Mouse (Mus musculus) adrenal gland, postnatal 36 days (tissue): ENCODE data around the gene Fkbp14. TPM values are rescaled to one million over a fixed set of nuclear protein-coding genes. Genes with fewer than 3 reads are reported as not detected.

Experiments
- DNase-seq, 2 experiments: peaks; one replicate each; pipeline ENCODE4 v3.0.0; 2021; ENCODE audit warnings: mixed read lengths in 1 of 2
- total RNA-seq, 2 experiments: library from RNA; stranded (reverse); gene quantifications; 2 replicates each; pipeline ENCODE4 v1.2.3; 2021

Gene Fkbp14
- total RNA-seq, 2 experiments from 2014 or later, result 18.4 to 24.0 TPM

DNA sequence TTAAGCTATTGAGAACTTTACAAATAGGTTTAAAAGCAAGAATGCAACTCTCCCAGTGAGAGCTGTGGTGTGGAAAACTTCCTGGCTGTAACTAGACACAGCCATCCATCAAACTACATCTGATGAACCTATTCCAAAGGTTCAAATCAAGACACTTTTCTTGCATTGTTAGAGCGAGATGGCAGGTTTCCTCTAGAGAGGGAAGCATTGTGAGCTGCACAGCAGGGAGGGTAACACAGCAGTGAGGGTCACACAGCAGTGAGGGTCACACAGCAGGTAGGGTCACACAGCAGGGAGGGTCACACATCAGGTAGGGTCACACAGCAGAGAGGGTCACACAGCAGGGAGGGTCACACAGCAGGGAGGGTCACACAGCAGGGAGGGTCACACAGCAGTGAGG lies 8.9 kb downstream of the Fkbp14 start:
- DNase-seq, result no peak

- DNase-seq, result no peak
Measured at GRCm38 (mm10) chr6:54587683-54588082, 9.4 kb downstream of the Fkbp14 start.

DNA sequence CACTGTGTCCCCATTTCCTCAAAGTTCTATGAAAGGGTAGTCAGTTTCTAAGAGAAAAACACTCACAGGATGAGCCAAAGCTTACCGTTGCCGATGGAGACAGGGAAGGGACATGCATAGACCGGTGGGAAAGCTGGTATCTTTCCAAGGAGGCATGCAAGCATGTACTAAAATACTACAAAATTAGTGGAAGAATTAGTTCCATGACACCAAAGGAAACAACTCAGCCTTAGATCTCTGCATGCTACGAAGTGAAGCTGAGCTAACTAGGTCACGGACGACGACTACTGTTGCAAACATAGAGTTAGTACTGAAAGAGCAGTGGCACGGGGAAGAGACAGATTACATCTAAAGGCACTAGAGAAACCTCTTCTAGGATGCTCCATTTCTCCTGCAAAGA lies 10.2 kb downstream of the Fkbp14 start:
- DNase-seq, result no peak

DNA sequence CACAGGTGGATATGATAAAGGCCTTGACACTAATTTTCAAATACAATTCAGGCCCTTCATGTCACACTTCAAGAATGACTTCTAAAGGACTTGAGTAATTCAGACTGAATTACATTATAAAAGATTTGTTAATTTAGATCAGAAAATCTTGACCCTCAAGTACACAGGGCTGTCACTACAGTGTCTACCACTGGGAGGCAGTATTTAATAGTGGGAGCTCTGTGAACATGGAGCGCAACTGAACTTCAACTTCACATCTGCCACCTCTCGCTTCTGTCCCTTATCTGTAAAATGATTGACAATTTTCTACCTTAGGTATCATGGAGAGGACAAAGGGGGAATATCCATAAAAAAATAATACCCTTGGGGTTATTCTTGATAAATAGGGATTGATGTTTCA lies 10.9 kb downstream of the Fkbp14 start:
- DNase-seq, result peak; percentile 35 to 69

- DNase-seq, result no peak
Measured at GRCm38 (mm10) chr6:54573218-54573955, 23.7 kb downstream of the Fkbp14 start.

DNA sequence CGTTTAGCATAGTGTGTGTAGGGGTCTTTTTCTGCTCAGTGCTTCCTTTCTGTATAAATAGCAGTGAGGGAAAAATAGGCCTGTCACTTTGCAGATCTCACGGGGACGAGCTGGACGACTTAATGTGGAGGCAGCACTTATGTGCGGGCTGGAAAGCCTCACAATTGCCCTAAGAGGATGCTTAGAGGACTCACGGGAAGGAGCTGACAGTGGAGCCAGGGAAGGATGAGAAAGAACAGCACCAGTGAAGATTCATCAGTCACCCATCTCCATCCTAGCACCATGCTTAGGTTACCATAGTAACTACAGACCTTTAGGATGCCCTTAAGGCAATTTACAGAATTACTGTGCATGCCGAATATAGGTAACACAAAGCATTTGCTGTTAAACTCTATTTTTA lies 27.3 kb downstream of the Fkbp14 start:
- no peak for DNase-seq

DNA sequence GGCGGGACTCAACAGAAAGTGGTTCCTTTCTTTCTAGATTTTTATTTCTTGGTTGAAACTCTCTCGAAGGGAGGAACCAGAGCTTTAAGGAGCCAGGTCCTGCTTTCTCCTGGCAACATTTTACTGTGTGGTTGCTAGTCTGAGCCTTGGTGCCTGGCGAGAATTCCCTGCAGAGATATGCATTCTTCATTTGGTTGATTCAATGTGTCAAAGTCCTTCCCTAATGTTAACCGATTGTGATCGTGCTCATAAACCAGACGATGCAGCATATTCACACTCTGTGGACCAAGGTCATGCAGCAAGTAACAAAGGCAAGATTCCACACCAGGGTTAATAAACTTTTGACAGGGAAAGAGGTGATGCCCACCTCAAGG lies 30.6 kb downstream of the Fkbp14 start:
- no peak for DNase-seq

- DNase-seq, result peak; percentile 76 to 86
Measured at GRCm38 (mm10) chr6:54565665-54566545, 31.2 kb downstream of the Fkbp14 start, which contains the start of gene Scrn1. Gene Scrn1 (minus strand): TSS chr6:54566489.

GRCm38 (mm10) chr6:54565012-54565411 lies 32.1 kb downstream of the Fkbp14 start:
- DNase-seq, result peak in 1 of 2 experiments; percentile 17

DNA sequence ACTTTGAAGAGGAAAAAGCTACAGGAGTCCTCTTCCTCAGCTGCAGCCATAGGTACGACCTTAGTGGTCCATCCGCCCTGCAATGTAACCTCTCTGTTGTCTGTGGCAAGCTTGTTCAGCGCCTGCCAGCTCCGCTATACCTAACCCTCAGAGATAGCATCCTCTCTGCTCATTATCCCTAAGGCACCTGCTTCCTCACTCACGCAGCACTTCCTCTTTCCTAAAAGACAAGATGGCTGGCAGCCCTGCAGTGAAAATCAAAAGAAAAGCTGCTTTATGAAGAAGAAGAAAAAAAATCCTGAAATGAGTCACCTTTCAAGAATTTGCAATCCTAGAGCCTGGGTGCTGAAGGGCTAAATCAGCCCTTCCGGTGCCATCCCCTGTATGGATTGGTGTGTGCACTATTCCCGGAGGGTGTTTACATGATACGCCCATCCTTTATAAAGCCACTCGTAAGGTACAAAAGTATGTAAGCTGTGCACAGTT lies 32.6 kb downstream of the Fkbp14 start:
- DNase-seq, result no peak

DNA sequence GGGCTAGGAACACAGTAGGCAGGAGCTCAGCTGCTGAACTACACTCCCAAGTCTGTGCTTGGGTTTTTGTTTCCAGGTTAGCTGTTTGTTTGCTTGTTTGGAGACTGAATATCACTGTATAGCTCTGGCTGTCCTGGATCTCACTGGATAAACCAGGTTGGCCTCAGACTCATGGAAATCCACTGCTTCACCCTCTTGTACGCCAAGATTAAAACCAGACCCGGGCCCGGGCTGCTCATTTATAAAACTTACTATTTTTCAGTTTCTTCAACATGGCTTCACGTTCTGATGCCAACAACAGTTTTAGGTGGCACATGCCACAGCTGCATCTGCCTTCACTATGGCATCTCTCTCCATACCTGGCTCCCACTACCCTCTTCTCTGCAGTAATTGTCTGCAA lies 33.5 kb downstream of the Fkbp14 start:
- no peak for DNase-seq

DNA sequence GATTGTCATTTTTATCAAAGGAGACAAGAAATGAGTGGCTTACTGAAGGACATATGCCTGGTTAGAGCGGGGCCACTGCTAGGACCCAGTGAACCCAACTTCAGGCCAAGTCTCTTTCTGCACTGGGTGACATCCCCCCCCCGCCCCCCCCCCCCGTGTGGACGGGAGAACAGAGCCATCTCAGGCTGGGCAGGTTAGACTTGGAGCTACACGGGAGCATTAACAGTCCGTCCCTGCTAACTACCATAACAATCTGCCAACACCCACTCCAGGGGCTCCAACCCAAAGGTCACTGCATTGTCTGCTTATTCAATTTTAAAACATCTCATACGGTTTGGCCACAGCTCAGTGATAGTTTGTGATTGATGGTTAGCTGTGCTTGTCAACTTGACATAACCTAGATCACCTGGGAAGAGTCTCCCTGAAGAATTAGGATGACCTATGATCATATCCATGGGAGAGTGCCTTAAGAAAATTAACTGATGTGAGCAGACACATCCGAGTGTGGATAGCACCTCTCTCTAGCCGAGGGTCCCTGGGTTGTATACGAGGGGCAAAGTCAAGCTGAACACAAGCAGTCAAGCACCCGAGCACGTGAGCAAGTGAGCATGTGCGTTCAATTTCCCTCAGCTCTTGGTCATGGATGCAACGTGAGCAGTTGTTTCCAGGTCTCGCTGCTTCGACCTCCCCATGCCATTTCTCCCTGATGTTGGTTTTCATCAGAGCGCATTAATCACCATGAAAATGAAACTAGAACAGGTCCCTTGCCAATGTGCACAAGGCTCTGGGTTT lies 34.9 kb downstream of the Fkbp14 start:
- DNase-seq, result no peak

DNA sequence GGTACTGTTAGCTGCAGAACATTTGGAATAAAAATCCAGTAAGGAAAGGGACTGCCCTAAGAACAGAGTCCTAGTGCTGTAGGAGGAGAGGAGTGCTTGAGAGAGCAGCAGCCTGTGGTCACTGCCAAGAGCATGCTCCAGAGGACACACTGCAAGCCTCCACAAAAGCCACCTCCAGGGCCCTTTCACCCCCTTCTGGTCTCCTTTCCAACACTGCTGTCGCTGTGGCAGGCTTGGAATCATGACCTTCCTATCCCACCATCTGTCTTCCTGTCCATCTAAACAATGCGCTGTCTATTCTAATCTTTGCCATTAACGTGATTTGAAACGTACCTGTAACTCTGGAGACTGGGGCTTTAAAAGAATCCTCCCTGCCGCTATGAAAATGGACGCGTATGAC lies 38.6 kb downstream of the Fkbp14 start:
- no peak for DNase-seq

DNA sequence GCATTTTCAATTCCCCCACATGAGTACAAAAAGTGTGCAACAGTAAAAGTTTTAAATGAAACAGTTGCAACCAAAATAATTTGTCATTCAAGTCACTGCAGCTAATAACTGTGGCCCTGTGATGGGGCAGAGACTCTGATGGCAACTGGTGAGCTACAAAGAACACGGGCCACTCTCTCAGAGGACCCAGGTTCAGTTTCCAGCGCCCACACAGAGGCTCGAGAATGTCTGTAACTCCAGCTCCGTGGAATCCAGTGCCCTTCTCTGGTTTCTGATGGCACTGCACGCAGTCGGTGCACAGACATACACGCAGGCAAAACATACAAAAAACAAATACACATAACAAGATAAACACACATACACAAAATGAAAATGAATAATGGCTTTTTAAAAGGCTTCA lies 39.4 kb downstream of the Fkbp14 start:
- no peak for DNase-seq

DNA sequence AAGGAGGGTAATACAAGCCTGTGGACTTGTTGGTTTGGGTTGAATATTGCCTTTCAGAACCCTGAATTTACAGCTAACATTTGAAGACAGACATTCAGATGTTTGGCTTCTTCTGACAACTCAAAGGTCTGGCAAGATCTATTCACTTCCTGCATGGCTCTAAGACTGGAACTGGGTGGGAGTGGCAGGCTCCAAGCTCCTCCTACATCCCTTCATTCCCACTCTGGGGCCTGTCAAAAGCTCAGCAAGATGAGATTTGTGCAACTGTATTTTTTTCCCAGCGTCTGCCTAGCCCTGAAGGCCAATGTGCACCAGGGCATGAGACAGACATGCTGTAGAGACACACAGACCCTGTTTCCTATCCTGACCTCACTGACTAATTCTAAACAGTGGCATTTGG lies 41.3 kb downstream of the Fkbp14 start:
- no peak for DNase-seq

DNA sequence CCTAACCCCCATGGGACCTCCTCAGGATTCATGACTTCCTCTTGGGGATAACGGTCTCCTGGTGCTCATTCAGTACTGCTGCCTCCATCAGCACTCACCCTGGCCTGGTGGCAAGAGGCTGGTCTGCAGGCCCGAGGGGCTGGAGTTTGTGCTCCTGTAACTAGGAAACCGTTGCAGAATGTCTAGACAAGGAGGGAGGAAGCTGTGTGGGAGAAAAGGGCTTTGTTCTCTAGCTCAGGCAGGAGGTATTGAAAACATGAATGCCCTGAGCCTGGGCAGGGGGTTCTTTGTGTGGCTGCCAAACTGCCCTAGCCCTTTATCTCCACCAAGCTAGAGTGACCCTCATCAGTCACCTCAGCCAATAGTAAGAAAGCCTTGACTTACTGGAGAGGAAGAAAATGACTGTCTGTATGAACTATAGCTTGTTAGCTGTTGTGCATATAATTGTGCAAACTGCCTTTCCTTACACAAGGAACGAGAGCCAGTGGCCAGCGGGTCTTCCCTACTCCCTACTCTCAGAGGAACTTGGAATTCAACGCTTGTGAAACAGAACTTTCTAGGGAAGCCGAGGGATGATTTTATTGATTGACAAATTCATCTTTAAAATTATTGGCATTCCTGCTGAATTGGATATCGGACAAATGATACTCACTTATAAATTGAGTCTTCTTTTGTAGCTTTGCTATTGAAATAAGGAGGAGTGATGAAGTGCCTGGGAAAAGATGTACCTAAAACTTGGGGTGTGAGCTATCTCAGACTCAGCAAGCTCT lies 42.6 kb downstream of the Fkbp14 start:
- DNase-seq, result no peak

- no peak for DNase-seq
Measured at GRCm38 (mm10) chr6:54553632-54554031, 43.5 kb downstream of the Fkbp14 start.

- no peak for DNase-seq
Measured at GRCm38 (mm10) chr6:54552721-54553413, 44.2 kb downstream of the Fkbp14 start.

DNA sequence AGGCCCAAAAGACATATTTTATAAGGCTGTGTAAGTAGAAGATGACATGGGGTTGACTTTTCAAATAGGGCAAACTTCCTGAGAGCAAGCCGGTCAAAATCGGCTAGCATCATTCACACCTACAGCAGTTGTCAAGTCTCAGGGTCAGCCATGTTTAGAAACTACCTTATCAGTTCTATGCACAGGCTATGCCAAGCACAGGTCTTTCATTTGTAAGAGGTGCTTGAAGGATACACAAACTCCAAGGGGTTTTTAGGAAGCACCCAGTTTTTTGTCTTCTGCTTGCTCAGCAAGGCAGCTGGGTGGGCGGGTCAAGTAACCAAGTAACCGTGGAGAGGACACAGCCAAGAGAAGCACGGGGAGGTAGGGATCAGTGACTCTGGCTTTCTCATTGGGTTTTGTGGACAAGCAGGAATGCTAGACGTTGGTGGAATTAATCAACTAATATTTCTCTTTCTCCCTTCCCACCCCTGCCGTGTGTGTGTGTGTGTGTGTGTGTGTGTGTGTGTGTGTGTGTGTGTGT lies 46.2 kb downstream of the Fkbp14 start:
- DNase-seq, result no peak

DNA sequence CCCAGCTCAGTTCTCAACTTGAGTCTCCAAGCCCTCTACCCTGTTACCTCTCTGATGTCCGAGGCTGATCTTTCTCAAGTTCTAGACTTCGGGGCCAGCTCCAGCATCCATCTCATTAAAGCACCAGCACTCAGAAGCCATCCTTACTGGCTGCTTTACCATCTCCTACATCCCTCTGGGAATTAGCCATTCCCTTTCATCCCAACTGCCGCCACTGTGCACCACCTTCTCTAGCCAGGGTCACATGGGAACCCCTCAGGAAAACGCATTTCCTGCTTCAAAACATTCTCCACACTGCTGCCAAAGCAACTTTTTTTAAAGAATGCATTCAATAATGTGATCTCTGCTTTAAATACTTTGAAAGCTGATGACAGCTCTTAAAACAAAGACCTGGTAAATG lies 47.8 kb downstream of the Fkbp14 start:
- no peak for DNase-seq
